Mouse (Mus musculus) spleen, adult 2 months (tissue): ENCODE data around the gene 6430628N08Rik. TPM values are rescaled to one million over a fixed set of nuclear protein-coding genes. Genes with fewer than 3 reads are reported as not detected.

Source experiments
- DNase-seq, 2 experiments: peaks; one replicate each; pipeline versions ENCODE4 v3.0.0 to v3.0.0-alpha.2; 2012 to 2021; ENCODE audit warnings: low spot score in 2 of 2, low read depth in 1 of 2
- H3K27ac ChIP-seq: fragments of 200-500 bp; 2 replicates; pipeline ENCODE4 v1.5.1; 2012; ENCODE audit warnings: low read length, inconsistent platforms; ENCODE audit not compliant: insufficient read depth
- H3K27me3 ChIP-seq: fragments of 200-500 bp; 2 replicates; pipeline ENCODE4 v1.6.1; 2012; ENCODE audit warnings: mild to moderate bottlenecking, moderate library complexity, low read length, inconsistent platforms; ENCODE audit not compliant: control insufficient read depth, insufficient read depth
- H3K36me3 ChIP-seq: fragments of 200-500 bp; 2 replicates; pipeline ENCODE4 v1.6.1; 2012; ENCODE audit warnings: mild to moderate bottlenecking, low read length, inconsistent platforms; ENCODE audit not compliant: control insufficient read depth, insufficient read depth
- H3K4me1 ChIP-seq: fragments of 200-500 bp; 2 replicates; pipeline ENCODE4 v1.6.1; 2011; ENCODE audit warnings: inconsistent platforms; ENCODE audit not compliant: control insufficient read depth, insufficient read depth, insufficient read length
- H3K4me3 ChIP-seq: fragments of 200-500 bp; 2 replicates; pipeline ENCODE4 v1.5.1; 2011; ENCODE audit warnings: mild to moderate bottlenecking, inconsistent platforms; ENCODE audit not compliant: insufficient read depth, insufficient read length; ENCODE audit errors: extremely low read depth
- CTCF ChIP-seq: fragments of 200-500 bp; IDR thresholded peaks from 2 replicates; pipeline ENCODE4 v1.5.1; 2011; ENCODE audit warnings: mild to moderate bottlenecking, inconsistent platforms; ENCODE audit not compliant: insufficient read depth, insufficient read length, insufficient replicate concordance; ENCODE audit errors: extremely low read depth
- POLR2A ChIP-seq: fragments of 200-500 bp; IDR thresholded peaks from 2 replicates; pipeline ENCODE4 v1.6.1; 2011; ENCODE audit warnings: low read depth, low read length, inconsistent platforms
- WGBS: fragments of 180-500 bp; shearing (Covaris S2); methylation state at CpG from one replicate; pipeline ENCODE4 v1.1.7; 2018; 5-methylcytosine and 5-hydroxymethylcytosine counted together
- polyA plus RNA-seq: library from polyadenylated mRNA; depleted of rRNA; stranded (reverse); fragments of >200 nt; gene quantifications from 2 replicates; pipeline ENCODE4 v1.2.3, GENCODE M21; 2012

The 6430628N08Rik gene
- polyA plus RNA-seq, 1 experiment, result not detected

GRCm38 (mm10) chr4:115922688-115923087, 32.2 kb downstream of the 6430628N08Rik start:
- Histone ChIP-seq H3K36me3 (no peaks in the 10 kb centered on the region), H3K4me1 (no peaks in the 10 kb centered on the region), H3K27me3 (0 out of 2 replicates have a peak, but pooled peaks cover 3% of the 10 kb centered on the region), H3K4me3 (no peak overlapping the region), H3K27ac (no peak overlapping the region)
- DNase-seq, result no peak
- 80% methylated on average over 5 of the region's 5 CpGs for WGBS
- TF ChIP-seq POLR2A (no peak), CTCF (no peak)

- H3K27me3 ChIP-seq, result no peaks in the 10 kb centered on the region
- H3K27ac ChIP-seq, result no peak overlapping the region
- no peaks in the 10 kb centered on the region for H3K36me3 ChIP-seq
- DNase-seq, result no peak
- H3K4me1 ChIP-seq, result no peaks in the 10 kb centered on the region
- TF ChIP-seq POLR2A, result no peak
- no peak overlapping the region for H3K4me3 ChIP-seq
- 79% methylated on average over 16 of the region's 16 CpGs for WGBS
These were observed 32.9 kb downstream of the 6430628N08Rik start for GRCm38 (mm10) chr4:115923262-115923880.

GRCm38 (mm10) chr4:115927637-115928036, 37.2 kb downstream of the 6430628N08Rik start:
- no peaks in the 10 kb centered on the region for H3K4me1 ChIP-seq
- H3K27ac ChIP-seq, result no peak overlapping the region
- TF ChIP-seq CTCF (no peak), POLR2A (no peak)
- H3K4me3 ChIP-seq, result no peak overlapping the region
- no peaks in the 10 kb centered on the region for H3K27me3 ChIP-seq
- 52% methylated on average over 7 of the region's 7 CpGs for WGBS
- no peaks in the 10 kb centered on the region for H3K36me3 ChIP-seq
- DNase-seq, result no peak

- DNase-seq, result no peak
- no peaks in the 10 kb centered on the region; the same call in 1 of the 2 replicates for H3K4me1 ChIP-seq
- WGBS, result 65% methylated on average over 13 of the region's 13 CpGs
- TF ChIP-seq POLR2A (no peak), CTCF (no peak)
- H3K27me3 ChIP-seq, result peaks cover 5% of the 10 kb centered on the region
- no peak overlapping the region for H3K4me3 ChIP-seq
- H3K27ac ChIP-seq, result no peak overlapping the region
- H3K36me3 ChIP-seq, result no peaks in the 10 kb centered on the region
These were observed 41.2 kb downstream of the 6430628N08Rik start for GRCm38 (mm10) chr4:115931556-115932088.

GRCm38 (mm10) chr4:115935835-115936581, 45.5 kb downstream of the 6430628N08Rik start:
- no peak overlapping the region for H3K27ac ChIP-seq
- DNase-seq, result no peak
- H3K4me1 ChIP-seq, result peaks cover 2% of the 10 kb centered on the region; the same call in 1 of the 2 replicates
- 3% methylated on average over 36 of the region's 36 CpGs for WGBS
- peaks cover 34% of the 10 kb centered on the region for H3K27me3 ChIP-seq
- TF ChIP-seq POLR2A (no peak), CTCF (no peak)
- no peaks in the 10 kb centered on the region for H3K36me3 ChIP-seq
- H3K4me3 ChIP-seq, result no peak overlapping the region

GRCm38 (mm10) chr4:115936646-115937045, 46.2 kb downstream of the 6430628N08Rik start:
- H3K4me3 ChIP-seq, result no peak overlapping the region
- peaks cover 38% of the 10 kb centered on the region for H3K27me3 ChIP-seq
- WGBS, result 6% methylated on average over 20 of the region's 20 CpGs
- H3K27ac ChIP-seq, result no peak overlapping the region
- DNase-seq, result no peak
- peaks cover 2% of the 10 kb centered on the region; the same call in 1 of the 2 replicates for H3K4me1 ChIP-seq
- TF ChIP-seq CTCF (no peak), POLR2A (no peak)
- H3K36me3 ChIP-seq, result no peaks in the 10 kb centered on the region
